Mouse (Mus musculus) midbrain, embryonic 13.5 days (tissue): ENCODE results near the gene Olfr578. TPM values are rescaled to one million over a fixed set of nuclear protein-coding genes. Genes with fewer than 3 reads are reported as not detected.

ENCODE experiments used
- polyA plus RNA-seq: library from polyadenylated mRNA; unstranded; fragments of >200 nt; fragmentation: Nextera tagmentation; extraction: Ambion mirVana; gene quantifications from 2 replicates; pipeline ENCODE4 v1.2.1, GENCODE M21; 2015

Olfr578 gene
- polyA plus RNA-seq, 1 experiment from 2014 or later: not detected

Other genes starting within 250 kb of the Olfr578 start
- not detected in 2 replicates for gene Olfr560, start 230.0 kb downstream of the Olfr578 start, polyA plus RNA-seq
- gene Olfr78, start 229.9 kb downstream of the Olfr578 start, polyA plus RNA-seq: not detected in 2 replicates
- not detected in 2 replicates for gene Olfr561, start 218.1 kb downstream of the Olfr578 start, polyA plus RNA-seq
- not detected in 2 replicates for gene Olfr564, start 185.8 kb downstream of the Olfr578 start, polyA plus RNA-seq
- gene Olfr566, start 130.6 kb downstream of the Olfr578 start, polyA plus RNA-seq: not detected in 2 replicates
- gene Olfr568, start 112.2 kb downstream of the Olfr578 start, polyA plus RNA-seq: not detected in 2 replicates
- not detected in 2 replicates for gene Olfr569, start 98.4 kb downstream of the Olfr578 start, polyA plus RNA-seq
- not detected in 2 replicates for gene Olfr570, start 94.7 kb downstream of the Olfr578 start, polyA plus RNA-seq
- gene Olfr571, start 71.8 kb downstream of the Olfr578 start, polyA plus RNA-seq: not detected in 2 replicates
- gene Olfr572, start 64.9 kb downstream of the Olfr578 start, polyA plus RNA-seq: not detected in 2 replicates
- not detected in 2 replicates for gene Olfr573-ps1, start 46.7 kb downstream of the Olfr578 start, polyA plus RNA-seq
- gene Olfr574, start 40.9 kb downstream of the Olfr578 start, polyA plus RNA-seq: not detected in 2 replicates
- not detected in 2 replicates for gene Olfr575, start 30.5 kb downstream of the Olfr578 start, polyA plus RNA-seq
- not detected in 2 replicates for gene Olfr576, start 26.7 kb downstream of the Olfr578 start, polyA plus RNA-seq
- gene Olfr577, start 13.4 kb downstream of the Olfr578 start, polyA plus RNA-seq: not detected in 2 replicates
- gene Olfr582, start 48.7 kb upstream of the Olfr578 start, polyA plus RNA-seq: not detected in 2 replicates
- not detected in 2 replicates for gene Olfr583, start 62.0 kb upstream of the Olfr578 start, polyA plus RNA-seq
- not detected in 2 replicates for gene Olfr584, start 92.6 kb upstream of the Olfr578 start, polyA plus RNA-seq
- gene Olfr585, start 108.4 kb upstream of the Olfr578 start, polyA plus RNA-seq: not detected in 2 replicates
- gene Olfr586, start 136.3 kb upstream of the Olfr578 start, polyA plus RNA-seq: not detected in 2 replicates
- gene Olfr588-ps1, start 151.6 kb upstream of the Olfr578 start, polyA plus RNA-seq: not detected in 2 replicates
- gene Olfr589, start 167.0 kb upstream of the Olfr578 start, polyA plus RNA-seq: not detected in 2 replicates
- not detected in 2 replicates for gene Olfr591, start 189.0 kb upstream of the Olfr578 start, polyA plus RNA-seq
- not detected in 2 replicates for gene Olfr592, start 195.5 kb upstream of the Olfr578 start, polyA plus RNA-seq
- not detected in 2 replicates for gene Olfr593, start 222.5 kb upstream of the Olfr578 start, polyA plus RNA-seq
- not detected in 2 replicates for gene Olfr594, start 227.7 kb upstream of the Olfr578 start, polyA plus RNA-seq